Mouse (Mus musculus) ES-E14 (cell line): ENCODE data around the gene Dhh. TPM values are rescaled to one million over a fixed set of nuclear protein-coding genes. Genes with fewer than 3 reads are reported as not detected.

Source experiments
- DNase-seq: peaks from one replicate; pipeline ENCODE4 v3.0.0-alpha.2; 2013; ENCODE audit warnings: low read depth, low spot score
- H3K27ac ChIP-seq: 2 replicates; pipeline ENCODE4 v1.5.1; 2012; ENCODE audit warnings: low read depth, mild to moderate bottlenecking, low read length, moderate library complexity, mixed read lengths; ENCODE audit not compliant: poor library complexity, insufficient read depth, severe bottlenecking
- H3K36me3 ChIP-seq: 2 replicates; pipeline ENCODE4 v1.6.1; 2012; ENCODE audit warnings: mild to moderate bottlenecking, low read length, moderate library complexity, mixed read lengths; ENCODE audit not compliant: control insufficient read depth, poor library complexity, insufficient read depth, severe bottlenecking
- H3K4me1 ChIP-seq, 2 experiments: fragments of 150-350 bp in 1 of 2; sonication (generic) in 1 of 2; 2 replicates each; pipeline ENCODE4 v1.6.1; 2012; ENCODE audit warnings: low read length in 2 of 2, mild to moderate bottlenecking in 1 of 2, mixed read lengths in 1 of 2; ENCODE audit not compliant: control insufficient read depth in 2 of 2, insufficient read depth in 2 of 2, poor library complexity in 1 of 2
- H3K4me3 ChIP-seq, 2 experiments: fragments of 150-350 bp in 1 of 2; sonication (generic) in 1 of 2; 2 replicates each; pipeline ENCODE4 v1.5.1; 2012; ENCODE audit warnings: low read length in 2 of 2, low read depth in 1 of 2, mild to moderate bottlenecking in 1 of 2, mixed read lengths in 1 of 2; ENCODE audit not compliant: insufficient read depth in 1 of 2, poor library complexity in 1 of 2, severe bottlenecking in 1 of 2
- H3K9ac ChIP-seq: 2 replicates; pipeline ENCODE4 v1.6.1; 2012; ENCODE audit warnings: low read depth, mild to moderate bottlenecking, low read length, mixed read lengths; ENCODE audit not compliant: poor library complexity, insufficient read depth, severe bottlenecking
- H3K9me3 ChIP-seq: fragments of 150-350 bp; sonication (generic); 2 replicates; pipeline ENCODE4 v1.6.1; 2012; ENCODE audit warnings: low read depth, mild to moderate bottlenecking, low read length; ENCODE audit not compliant: control insufficient read depth, insufficient read depth
- CHD2 ChIP-seq: IDR thresholded peaks from 2 replicates; pipeline ENCODE4 v1.6.1; 2014; ENCODE audit warnings: mild to moderate bottlenecking, low read depth, low read length, inconsistent platforms
- HCFC1 ChIP-seq: IDR thresholded peaks from 2 replicates; pipeline ENCODE4 v1.6.1; 2012; ENCODE audit warnings: low read length, inconsistent platforms, borderline replicate concordance; ENCODE audit not compliant: insufficient read depth
- MAFK ChIP-seq: IDR thresholded peaks from 2 replicates; pipeline ENCODE4 v1.6.1; 2014; ENCODE audit warnings: mild to moderate bottlenecking, low read depth, low read length, inconsistent platforms; ENCODE audit not compliant: insufficient read depth
- ZC3H11A ChIP-seq: IDR thresholded peaks from 2 replicates; pipeline ENCODE4 v1.6.1; 2012; ENCODE audit warnings: low read depth, mild to moderate bottlenecking, inconsistent platforms, low read length, borderline replicate concordance
- ZNF384 ChIP-seq: IDR thresholded peaks from 2 replicates; pipeline ENCODE4 v1.6.1; 2012; ENCODE audit warnings: low read depth, low read length, inconsistent platforms
- in situ Hi-C, 2 experiments: fragments of 600-800 bp; cut with MboI; formaldehyde crosslinking; loops; one replicate each; pipeline ENCODE4 v1.15.1; 2025; ENCODE audit warnings: low sequenced_read_pairs in 2 of 2, inconsistent platforms in 1 of 2; ENCODE audit not compliant: unreplicated experiment in 2 of 2
- total RNA-seq: library from RNA; depleted of rRNA; stranded (reverse); fragments of 300-350 nt; gene quantifications from 2 replicates; pipeline ENCODE4 v1.2.3, GENCODE M21; 2012

Gene Dhh
- total RNA-seq, 1 experiment: 1.2 TPM

DNA sequence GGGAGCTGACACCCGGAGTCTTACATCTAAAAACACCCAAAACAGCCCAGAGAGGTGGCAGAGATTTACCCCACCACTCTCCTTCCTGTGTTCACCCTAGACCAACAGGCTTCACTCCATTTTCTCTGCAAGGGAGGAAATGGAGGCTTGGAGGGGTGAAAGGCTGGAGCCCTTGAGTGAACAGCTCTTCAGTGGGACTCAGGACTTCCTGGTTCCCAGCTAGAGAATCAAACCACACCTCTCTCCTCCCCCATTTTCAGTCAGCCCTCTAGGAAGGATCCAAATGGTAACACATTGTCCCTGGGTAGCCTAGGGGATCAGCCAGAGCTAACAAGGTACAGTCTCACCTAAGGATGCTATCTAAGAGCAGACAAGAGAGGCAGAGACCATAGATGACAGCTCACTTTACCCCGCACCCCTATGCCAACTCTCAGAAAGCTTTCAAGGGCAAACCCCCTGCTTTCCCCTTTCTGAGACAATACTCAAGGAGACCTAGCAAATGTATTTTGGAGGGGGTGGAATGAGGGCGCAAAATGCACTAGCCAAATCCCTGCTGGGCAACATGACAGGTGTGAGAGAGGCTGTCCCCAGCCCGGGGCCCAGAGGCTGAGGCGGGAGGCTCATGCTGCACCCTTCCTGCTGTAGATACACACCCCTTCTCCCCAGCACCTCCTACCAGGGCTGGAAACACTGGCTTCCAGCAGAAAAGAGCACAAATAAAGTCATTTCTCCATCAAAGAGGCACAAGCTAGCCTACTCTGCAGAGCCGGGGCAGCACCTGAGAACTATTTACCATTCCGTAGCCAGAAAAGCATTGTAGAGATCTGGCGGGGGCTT is 28.8 kb downstream of the Dhh start:
- Histone ChIP-seq H3K4me1 (peaks cover 5 to 21% of the 10 kb centered on the region in 2 experiments; a peak in 2 of 4 replicates), H3K4me3 (peak overlapping the region; percentile 51 to 98), H3K9ac (peak overlapping the region; percentile 43), H3K27ac (no peak overlapping the region), H3K9me3 (no peaks in the 10 kb centered on the region), H3K36me3 (peaks cover 22% of the 10 kb centered on the region)
- TF ChIP-seq MAFK (no peak), HCFC1 (no peak)
- DNase-seq: no peak
- in situ Hi-C loops: no loop called here

DNA sequence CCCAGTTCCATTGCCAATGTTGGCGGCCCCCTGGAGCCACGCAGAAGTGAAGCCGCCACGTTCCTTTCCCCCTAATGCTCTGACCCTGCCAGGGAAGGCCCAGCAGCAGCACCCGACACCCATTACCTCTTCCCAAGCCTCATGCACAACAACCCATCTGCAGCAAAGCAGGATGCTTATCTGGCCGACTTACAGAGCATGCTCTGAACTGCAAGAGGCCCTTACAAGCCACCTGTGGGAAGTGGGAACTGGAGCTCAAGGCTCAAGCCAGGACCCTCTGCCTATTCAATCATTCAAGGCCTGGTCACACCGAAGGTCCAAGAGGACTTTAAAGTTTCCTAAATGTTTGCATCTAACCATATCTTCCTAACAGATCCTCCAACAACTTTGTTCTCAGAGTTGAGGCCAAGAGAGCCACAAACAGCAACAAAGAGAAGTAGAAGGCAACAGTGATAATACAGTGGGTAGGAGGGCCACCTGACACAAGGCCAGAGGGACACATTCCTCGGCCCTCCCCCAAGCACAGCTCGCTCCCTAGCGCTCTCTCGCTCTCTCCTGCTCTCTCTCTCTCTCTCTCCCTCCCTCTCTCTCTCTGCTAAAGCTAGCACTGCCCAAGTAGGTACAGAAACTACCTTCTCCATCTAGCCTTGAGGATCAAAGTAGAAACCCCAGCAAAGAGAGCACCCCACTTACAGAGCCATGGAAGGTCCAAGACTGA is 29.8 kb downstream of the Dhh start:
- Histone ChIP-seq H3K4me3 (peak overlapping the region in 1 of 2 experiments; percentile 15; a peak in 1 of 4 replicates), H3K4me1 (peaks cover 5 to 21% of the 10 kb centered on the region in 2 experiments; a peak in 2 of 4 replicates), H3K9ac (peak overlapping the region; percentile 54; the same call in 1 of the 2 replicates), H3K27ac (no peak overlapping the region), H3K36me3 (peaks cover 33% of the 10 kb centered on the region), H3K9me3 (no peaks in the 10 kb centered on the region)
- no peak for DNase-seq
- in situ Hi-C loops: no loop called here
- TF ChIP-seq ZNF384: no peak
- TF ChIP-seq ZC3H11A: no peak
- no peak for TF ChIP-seq HCFC1
- no peak for TF ChIP-seq CHD2
- no peak for TF ChIP-seq MAFK

DNA sequence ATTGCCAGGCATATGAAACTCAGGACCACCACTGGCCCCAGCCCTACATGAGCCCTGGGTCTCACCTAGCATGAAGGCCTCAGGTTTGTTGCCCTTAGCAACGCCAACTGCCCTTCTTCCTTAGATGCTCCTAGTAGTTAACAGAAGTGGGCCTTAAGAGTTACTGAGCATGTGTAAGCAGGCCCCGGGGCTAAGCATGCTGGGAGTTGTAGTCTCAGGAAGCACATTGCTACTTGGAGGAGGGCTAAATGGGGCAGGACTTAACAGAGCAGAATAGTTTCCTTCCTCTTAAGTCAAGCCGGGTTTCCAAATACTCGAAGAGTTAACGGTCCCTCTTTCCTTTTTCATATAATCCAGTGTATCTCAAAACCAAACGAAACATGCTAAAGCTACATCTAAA is 31.0 kb downstream of the Dhh start:
- Histone ChIP-seq H3K4me3 (no peak overlapping the region), H3K27ac (no peak overlapping the region), H3K4me1 (peaks cover 5 to 21% of the 10 kb centered on the region in 2 experiments; a peak in 2 of 4 replicates), H3K36me3 (peaks cover 45% of the 10 kb centered on the region), H3K9ac (no peak overlapping the region), H3K9me3 (no peaks in the 10 kb centered on the region)
- TF ChIP-seq CHD2 (no peak), ZNF384 (no peak), HCFC1 (peak; percentile 88), MAFK (no peak), ZC3H11A (no peak)
- in situ Hi-C loops: no loop called here
- DNase-seq: no peak

DNA sequence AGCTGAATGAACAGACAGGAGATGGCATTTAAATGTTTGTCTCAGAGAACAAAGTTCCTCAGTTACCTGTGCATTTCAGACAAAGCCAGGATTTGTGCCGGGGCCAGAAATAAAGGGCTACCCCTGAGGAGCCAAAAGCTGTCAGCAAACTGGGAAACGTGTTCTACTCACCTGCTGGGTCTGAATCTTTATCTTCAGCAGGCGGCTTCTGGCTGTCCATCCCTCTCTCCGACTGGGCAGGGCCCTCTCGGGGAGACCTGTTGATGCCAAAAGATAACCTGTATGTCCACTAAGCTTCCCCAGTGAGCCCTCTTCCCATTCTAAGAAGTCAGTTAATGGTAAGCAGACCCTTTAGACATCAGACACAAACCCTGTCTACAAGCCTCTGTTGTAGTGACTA is 31.8 kb downstream of the Dhh start:
- H3K36me3 ChIP-seq: peaks cover 53% of the 10 kb centered on the region
- no peaks in the 10 kb centered on the region for H3K9me3 ChIP-seq
- H3K27ac ChIP-seq: no peak overlapping the region
- peaks cover 5 to 21% of the 10 kb centered on the region in 2 experiments; a peak in 2 of 4 replicates for H3K4me1 ChIP-seq
- in situ Hi-C loops: no loop called here
- H3K4me3 ChIP-seq: no peak overlapping the region
- no peak for DNase-seq
- no peak overlapping the region for H3K9ac ChIP-seq
- no peak for TF ChIP-seq ZC3H11A
- no peak for TF ChIP-seq MAFK
- no peak for TF ChIP-seq HCFC1
- TF ChIP-seq ZNF384: no peak
- TF ChIP-seq CHD2: no peak
